Mouse (Mus musculus) heart, adult 2 months (tissue): ENCODE results near the gene Rhbg. TPM values are rescaled to one million over a fixed set of nuclear protein-coding genes. Genes with fewer than 3 reads are reported as not detected.

Source experiments
- DNase-seq, 2 experiments: peaks; one replicate each; pipeline ENCODE4 v3.0.0; 2021
- H3K27ac ChIP-seq: fragments of 200-600 bp; 2 replicates; pipeline ENCODE4 v1.8.1; 2022
- H3K27me3 ChIP-seq: fragments of 200-500 bp; 2 replicates; pipeline ENCODE4 v1.6.1; 2012; ENCODE audit warnings: mild to moderate bottlenecking, low read length, inconsistent platforms, mixed read lengths; ENCODE audit not compliant: control insufficient read depth, insufficient read depth
- H3K36me3 ChIP-seq: fragments of 200-500 bp; 2 replicates; pipeline ENCODE4 v1.6.1; 2012; ENCODE audit warnings: low read length, inconsistent platforms; ENCODE audit not compliant: control insufficient read depth, insufficient read depth
- H3K4me1 ChIP-seq: fragments of 200-500 bp; 2 replicates; pipeline ENCODE4 v1.6.1; 2011; ENCODE audit warnings: low read length; ENCODE audit not compliant: control insufficient read depth, insufficient read depth
- H3K4me3 ChIP-seq: fragments of 200-600 bp; 2 replicates; pipeline ENCODE4 v1.8.1; 2022
- H3K79me2 ChIP-seq: fragments of 200-500 bp; replicated peaks from 2 replicates; pipeline ENCODE4 v1.6.1; 2012; ENCODE audit warnings: mild to moderate bottlenecking, inconsistent platforms, low read length, moderate library complexity, mixed read lengths; ENCODE audit not compliant: control insufficient read depth, insufficient read depth
- H3K9ac ChIP-seq: fragments of 200-500 bp; 2 replicates; pipeline ENCODE4 v1.6.1; 2012; ENCODE audit warnings: low read depth, mild to moderate bottlenecking, control low read depth, inconsistent platforms, low read length, mixed read lengths
- CTCF ChIP-seq: fragments of 200-600 bp; IDR thresholded peaks from 2 replicates; pipeline ENCODE4 v1.8.1; 2022; ENCODE audit warnings: antibody characterized with exemption, mild to moderate bottlenecking, moderate library complexity
- EP300 ChIP-seq: fragments of 200-500 bp; IDR thresholded peaks from 2 replicates; pipeline ENCODE4 v1.6.1; 2011; ENCODE audit warnings: low read depth, low read length, control low read depth; ENCODE audit not compliant: insufficient read depth
- POLR2A ChIP-seq: fragments of 200-500 bp; IDR thresholded peaks from 2 replicates; pipeline ENCODE4 v1.6.1; 2011; ENCODE audit warnings: mild to moderate bottlenecking, low read depth, low read length, control low read depth; ENCODE audit not compliant: insufficient read depth
- WGBS: fragments of 180-500 bp; shearing (Covaris S2); methylation state at CpG from one replicate; pipeline ENCODE4 v1.1.7; 2018; 5-methylcytosine and 5-hydroxymethylcytosine counted together
- intact Hi-C: fragments of 180-260 bp; cut with DNase I; formaldehyde crosslinking; loops from one replicate; pipeline ENCODE4 v1.15.1; 2025
- polyA plus RNA-seq: library from polyadenylated mRNA; depleted of rRNA; stranded (reverse); fragments of >200 nt; gene quantifications from 2 replicates; pipeline ENCODE4 v1.2.3, GENCODE M21; 2012
- total RNA-seq, 2 experiments: library from RNA; stranded (reverse); gene quantifications; 2 replicates each; pipeline ENCODE4 v1.2.3; 2021

The Rhbg gene
- total and polyA plus RNA-seq, 3 experiments, result 0.20 TPM; not detected in 2

- 43% methylated on average over 8 of the region's 8 CpGs for WGBS
- H3K9ac ChIP-seq, result no peak overlapping the region
- no peaks in the 10 kb centered on the region for H3K36me3 ChIP-seq
- TF ChIP-seq CTCF, result no peak
- TF ChIP-seq POLR2A, result no peak
- no peak for TF ChIP-seq EP300
- no peaks in the 10 kb centered on the region for H3K79me2 ChIP-seq
- H3K27ac ChIP-seq, result no peak overlapping the region
- no peak for DNase-seq
- no peaks in the 10 kb centered on the region for H3K4me1 ChIP-seq
- peaks cover 20% of the 10 kb centered on the region for H3K27me3 ChIP-seq
- H3K4me3 ChIP-seq, result no peak overlapping the region
- intact Hi-C loops, result no loop called here
Observed at GRCm38 (mm10) chr3:88238866-88239391, 15.6 kb downstream of the Rhbg start.

GRCm38 (mm10) chr3:88237556-88238194 lies 16.8 kb downstream of the Rhbg start:
- intact Hi-C loops, result no loop called here
- no peaks in the 10 kb centered on the region for H3K79me2 ChIP-seq
- no peak overlapping the region for H3K9ac ChIP-seq
- WGBS, result 13% methylated on average over 10 of the region's 10 CpGs
- no peaks in the 10 kb centered on the region for H3K36me3 ChIP-seq
- no peak overlapping the region for H3K27ac ChIP-seq
- no peak for DNase-seq
- TF ChIP-seq EP300, result no peak
- peak; percentile 51 for TF ChIP-seq CTCF
- TF ChIP-seq POLR2A, result no peak
- peaks cover 20% of the 10 kb centered on the region for H3K27me3 ChIP-seq
- no peaks in the 10 kb centered on the region for H3K4me1 ChIP-seq
- H3K4me3 ChIP-seq, result no peak overlapping the region

GRCm38 (mm10) chr3:88237161-88237555 lies 17.4 kb downstream of the Rhbg start:
- Histone ChIP-seq H3K27ac (no peak overlapping the region), H3K36me3 (no peaks in the 10 kb centered on the region), H3K4me3 (no peak overlapping the region), H3K79me2 (no peaks in the 10 kb centered on the region), H3K27me3 (peaks cover 18% of the 10 kb centered on the region), H3K9ac (no peak overlapping the region), H3K4me1 (no peaks in the 10 kb centered on the region)
- DNase-seq, result no peak
- TF ChIP-seq POLR2A, result no peak
- no peak for TF ChIP-seq CTCF
- TF ChIP-seq EP300, result no peak
- intact Hi-C loops, result no loop called here
- 56% methylated on average over 6 of the region's 6 CpGs for WGBS

GRCm38 (mm10) chr3:88235616-88236015 lies 18.9 kb downstream of the Rhbg start:
- TF ChIP-seq POLR2A (no peak), EP300 (no peak), CTCF (no peak)
- intact Hi-C loops, result no loop called here
- no peaks in the 10 kb centered on the region for H3K79me2 ChIP-seq
- no peak overlapping the region for H3K27ac ChIP-seq
- peaks cover 7% of the 10 kb centered on the region; the same call in 1 of the 2 replicates for H3K27me3 ChIP-seq
- H3K36me3 ChIP-seq, result no peaks in the 10 kb centered on the region
- no peak for DNase-seq
- no peaks in the 10 kb centered on the region for H3K4me1 ChIP-seq
- H3K4me3 ChIP-seq, result no peak overlapping the region
- H3K9ac ChIP-seq, result no peak overlapping the region
- 88% methylated on average over 2 of the region's 2 CpGs for WGBS

GRCm38 (mm10) chr3:88235216-88235615 lies 19.3 kb downstream of the Rhbg start:
- H3K27me3 ChIP-seq, result peaks cover 7% of the 10 kb centered on the region; the same call in 1 of the 2 replicates
- 6% methylated on average over 3 of the region's 3 CpGs for WGBS
- H3K4me1 ChIP-seq, result no peaks in the 10 kb centered on the region
- H3K9ac ChIP-seq, result no peak overlapping the region
- no peak overlapping the region for H3K4me3 ChIP-seq
- no peak for DNase-seq
- H3K36me3 ChIP-seq, result no peaks in the 10 kb centered on the region
- peak; percentile 41 for TF ChIP-seq CTCF
- no peak for TF ChIP-seq EP300
- intact Hi-C loops, result no loop called here
- H3K27ac ChIP-seq, result no peak overlapping the region
- H3K79me2 ChIP-seq, result no peaks in the 10 kb centered on the region

GRCm38 (mm10) chr3:88234041-88234440 lies 20.5 kb downstream of the Rhbg start:
- no peak for TF ChIP-seq EP300
- no peak for TF ChIP-seq POLR2A
- no peak for TF ChIP-seq CTCF
- Histone ChIP-seq H3K4me3 (no peak overlapping the region), H3K79me2 (no peaks in the 10 kb centered on the region), H3K27me3 (peaks cover 6% of the 10 kb centered on the region; the same call in 1 of the 2 replicates), H3K9ac (no peak overlapping the region), H3K4me1 (no peaks in the 10 kb centered on the region), H3K36me3 (no peaks in the 10 kb centered on the region), H3K27ac (no peak overlapping the region)
- intact Hi-C loops, result no loop called here
- no peak for DNase-seq
- WGBS, result 57% methylated on average over 8 of the region's 8 CpGs
